Mouse (Mus musculus) left cerebral cortex, adult 9 months (tissue): ENCODE data around the gene Fezf1.

ENCODE experiments used
- DNase-seq, 2 experiments: peaks; one replicate each; pipeline ENCODE4 v3.0.0; 2022; ENCODE audit warnings: low spot score in 2 of 2

Gene Fezf1

GRCm38 (mm10) chr6:23248313-23249052, at the start of gene Fezf1:
Fezf1 (minus strand) TSS chr6:23248362.
- DNase-seq = no peak

GRCm38 (mm10) chr6:23294685-23295084, 46.5 kb upstream of the Fezf1 start:
- DNase-seq = no peak

- DNase-seq = no peak
Observed at GRCm38 (mm10) chr6:23288752-23289151, 40.6 kb upstream of the Fezf1 start.

GRCm38 (mm10) chr6:23281514-23281820, 33.3 kb upstream of the Fezf1 start:
- DNase-seq = no peak

- no peak for DNase-seq
Observed at GRCm38 (mm10) chr6:23280811-23281513, 32.8 kb upstream of the Fezf1 start.

GRCm38 (mm10) chr6:23273483-23273882, 25.3 kb upstream of the Fezf1 start:
- DNase-seq = no peak

GRCm38 (mm10) chr6:23272979-23273378, 24.8 kb upstream of the Fezf1 start:
- no peak for DNase-seq

GRCm38 (mm10) chr6:23272542-23272941, 24.4 kb upstream of the Fezf1 start:
- no peak for DNase-seq

- no peak for DNase-seq
Observed at GRCm38 (mm10) chr6:23260738-23261050, 12.5 kb upstream of the Fezf1 start.

GRCm38 (mm10) chr6:23260016-23260737, 12.0 kb upstream of the Fezf1 start:
- DNase-seq = no peak

GRCm38 (mm10) chr6:23257981-23258380, 9.8 kb upstream of the Fezf1 start:
- DNase-seq = no peak

- DNase-seq = no peak
Observed at GRCm38 (mm10) chr6:23255161-23255560, 7.0 kb upstream of the Fezf1 start.

- no peak for DNase-seq
Observed at GRCm38 (mm10) chr6:23254644-23255043, 6.5 kb upstream of the Fezf1 start.

GRCm38 (mm10) chr6:23253353-23254311, 5.5 kb upstream of the Fezf1 start:
- DNase-seq = no peak

- no peak for DNase-seq
Observed at GRCm38 (mm10) chr6:23252196-23253135, 4.3 kb upstream of the Fezf1 start.

GRCm38 (mm10) chr6:23251431-23251830, 3.3 kb upstream of the Fezf1 start:
- DNase-seq = no peak

GRCm38 (mm10) chr6:23250288-23250955, 2.3 kb upstream of the Fezf1 start:
- no peak for DNase-seq

- no peak for DNase-seq
Observed at GRCm38 (mm10) chr6:23249616-23250287, 1.6 kb upstream of the Fezf1 start.

- DNase-seq = no peak
Observed at GRCm38 (mm10) chr6:23249053-23249401, 865 bp upstream of the Fezf1 start.
